Mouse (Mus musculus): ENCODE results near the gene Elmsan1. TPM values are rescaled to one million over a fixed set of nuclear protein-coding genes. Genes with fewer than 3 reads are reported as not detected.
A peak's percentile ranks its signal among the peaks of the same experiment; 100 is the strongest.

Gene Elmsan1
- total RNA-seq, 2 experiments from 2014 or later, result 12.3 to 13.5 TPM

DNA sequence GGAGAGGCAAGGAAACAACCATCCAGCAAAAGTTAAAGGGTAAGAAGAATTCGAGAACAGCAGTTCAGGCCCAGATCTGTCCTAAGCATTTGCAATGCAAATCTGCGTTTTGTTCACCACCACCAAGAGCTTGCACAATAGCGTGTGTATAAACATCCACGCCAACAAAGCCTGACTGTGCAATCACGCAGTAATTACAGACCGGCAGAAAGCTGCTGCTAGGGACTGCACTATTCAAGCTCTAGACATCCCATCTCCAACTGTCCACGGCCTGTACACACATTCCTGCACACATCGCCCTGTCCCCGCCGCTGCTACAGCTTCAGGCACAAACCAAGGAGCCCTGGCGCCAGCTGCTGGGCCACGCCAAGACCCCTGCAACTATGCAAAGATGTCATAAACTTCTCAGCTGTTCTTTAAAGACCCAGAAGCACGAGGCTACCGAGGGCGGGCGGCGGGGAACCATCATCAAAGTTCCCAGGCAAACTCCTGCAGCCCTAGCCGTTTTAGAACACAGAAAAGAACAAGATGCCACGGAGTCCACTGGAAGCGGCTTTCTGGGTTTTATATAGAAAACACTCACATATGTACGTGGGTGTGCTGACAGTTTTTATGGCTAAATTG, 1.1 kb downstream of the Elmsan1 start:
- intact Hi-C loops (cut with DNase I), result no loop called here
- DNase-seq (ENCODE audit: extremely low spot score in 1 of 2, low spot score in 2 of 2), result peak in 1 of 2 experiments; percentile 47

DNA sequence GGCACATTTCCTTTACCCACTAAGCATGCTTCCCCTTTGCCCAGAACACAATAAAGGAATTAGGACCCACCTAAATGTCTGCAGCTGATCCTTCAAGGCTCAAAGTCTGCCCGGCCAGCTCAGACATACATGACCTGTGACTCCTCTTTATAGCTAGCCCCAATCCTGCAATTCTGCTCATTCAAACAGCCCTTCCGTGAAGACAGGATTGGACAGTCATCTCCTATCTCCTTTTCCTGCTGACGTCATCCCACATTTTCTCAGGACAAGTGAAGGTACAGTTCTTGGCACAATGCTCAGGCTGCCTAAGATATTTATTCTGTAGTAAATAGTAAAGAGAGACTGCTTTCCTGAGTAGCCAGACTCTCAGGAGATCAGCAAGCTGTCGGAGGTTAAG, 1.6 kb downstream of the Elmsan1 start:
- no peak for DNase-seq (ENCODE audit: extremely low spot score in 1 of 2, low spot score in 2 of 2)
- intact Hi-C loops (cut with DNase I), result no loop called here

DNA sequence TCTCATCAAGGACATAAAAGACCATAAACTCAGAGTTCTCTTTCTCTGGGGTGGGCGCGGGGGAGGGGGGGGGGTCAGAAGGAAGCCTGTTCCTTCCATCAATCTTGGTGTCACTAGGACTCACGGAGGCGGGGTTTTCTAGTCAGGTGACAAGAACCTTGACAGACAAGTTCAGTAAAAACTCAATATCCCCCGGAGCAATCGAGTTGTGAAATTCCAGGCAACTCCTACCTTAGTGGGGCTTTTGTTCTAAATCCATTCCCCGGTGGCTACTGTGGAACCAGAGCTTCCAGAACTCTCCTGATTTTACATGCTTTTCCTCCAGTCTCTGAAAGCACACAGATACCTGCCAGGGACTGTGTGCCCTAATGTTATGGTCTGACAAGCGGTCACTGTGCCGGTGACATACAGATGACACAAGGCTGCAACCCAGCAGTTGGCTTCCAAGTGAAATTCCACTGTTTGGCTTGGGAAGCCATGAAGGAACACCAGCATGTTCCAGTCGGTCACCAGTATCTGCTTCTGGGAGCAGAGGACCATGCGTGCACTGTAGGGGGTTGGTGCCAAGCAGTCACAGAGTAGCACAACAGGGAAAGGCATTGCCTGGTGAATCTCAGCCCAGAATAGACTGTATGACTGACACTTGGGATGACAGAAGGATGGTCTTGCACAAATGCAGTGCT, 2.8 kb downstream of the Elmsan1 start:
- no peak for DNase-seq (ENCODE audit: extremely low spot score in 1 of 2, low spot score in 2 of 2)
- intact Hi-C loops (cut with DNase I), result no loop called here

DNA sequence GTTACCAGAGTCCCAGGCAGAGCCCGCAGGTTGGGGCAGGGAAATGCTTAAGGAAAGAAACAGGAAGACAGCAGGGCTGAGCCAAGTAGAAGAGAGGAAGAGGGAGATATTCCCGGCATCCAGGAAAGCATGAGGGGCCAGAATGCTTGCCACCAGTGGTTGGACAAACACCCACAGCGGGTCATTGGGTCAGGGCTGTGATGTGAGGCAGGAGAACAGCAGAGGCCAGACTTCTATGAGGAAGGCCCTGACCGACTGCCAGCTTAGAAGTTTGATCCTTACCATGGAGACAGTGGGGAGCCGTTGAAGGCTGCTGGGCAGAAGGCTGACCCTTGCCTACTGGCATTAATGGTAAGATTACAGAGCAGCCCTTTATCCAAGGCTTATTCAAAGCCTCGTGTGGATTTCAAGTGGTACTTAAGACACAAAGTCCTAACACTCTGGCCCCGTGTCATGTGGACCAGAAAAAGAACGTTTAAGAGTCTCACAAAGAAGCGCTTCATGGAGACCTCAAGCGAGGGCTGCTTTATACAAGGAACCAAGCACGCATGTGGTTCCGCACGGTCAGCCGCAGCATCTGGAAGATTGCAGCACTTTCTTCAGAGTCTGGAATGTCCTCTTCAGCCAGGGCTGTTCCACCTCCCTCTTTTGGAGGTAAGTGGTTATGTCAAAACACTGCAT, 4.0 kb downstream of the Elmsan1 start:
- intact Hi-C loops (cut with DNase I), result no loop called here
- peak in 1 of 2 experiments; percentile 44 for DNase-seq (ENCODE audit: extremely low spot score in 1 of 2, low spot score in 2 of 2)

DNA sequence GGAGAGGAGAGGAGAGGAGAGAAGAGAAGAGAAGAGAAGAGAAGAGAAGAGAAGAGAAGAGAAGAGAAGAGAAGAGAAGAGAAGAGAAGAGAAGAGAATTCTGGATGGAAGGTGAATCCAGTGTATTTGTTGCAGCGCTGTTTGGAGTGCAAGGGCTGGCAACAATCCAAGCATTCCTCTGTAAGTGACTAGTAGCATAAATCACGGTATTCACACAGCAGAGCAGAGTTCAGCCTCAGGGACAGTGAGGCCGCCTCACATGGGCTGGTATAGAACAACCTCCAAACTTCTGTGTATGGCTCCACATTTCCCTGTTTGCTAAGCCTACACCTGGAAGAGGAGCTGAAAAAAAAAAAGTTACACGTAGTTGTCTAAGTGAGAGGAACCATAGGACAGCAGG, 6.4 kb downstream of the Elmsan1 start:
- no peak for DNase-seq (ENCODE audit: extremely low spot score in 1 of 2, low spot score in 2 of 2)
- intact Hi-C loops (cut with DNase I), result no loop called here

DNA sequence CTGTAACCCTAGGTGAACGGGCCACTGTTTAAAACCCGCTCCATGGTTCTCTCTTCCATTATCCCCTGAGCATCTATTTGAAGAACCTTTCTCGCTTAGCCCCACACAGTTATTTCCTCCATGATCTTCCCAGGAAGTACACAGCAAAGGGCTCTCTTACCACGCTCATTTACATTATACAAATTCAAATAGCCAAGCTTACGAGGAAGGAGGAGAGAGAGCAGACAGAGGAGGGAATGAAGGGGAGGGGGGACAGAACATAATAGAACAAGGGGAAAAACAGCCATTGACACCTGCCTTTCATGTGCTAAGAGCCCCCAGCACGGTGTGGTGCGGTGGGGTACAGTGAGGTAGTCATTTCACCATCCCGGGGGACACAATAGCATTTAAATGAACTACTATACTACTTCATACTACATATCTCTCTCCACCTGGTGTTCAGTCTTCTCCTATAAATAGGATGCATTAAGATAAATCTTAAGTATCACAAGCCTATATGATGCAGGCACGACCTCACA, 7.6 kb downstream of the Elmsan1 start:
- intact Hi-C loops (cut with DNase I), result no loop called here
- no peak for DNase-seq (ENCODE audit: extremely low spot score in 1 of 2, low spot score in 2 of 2)

DNA sequence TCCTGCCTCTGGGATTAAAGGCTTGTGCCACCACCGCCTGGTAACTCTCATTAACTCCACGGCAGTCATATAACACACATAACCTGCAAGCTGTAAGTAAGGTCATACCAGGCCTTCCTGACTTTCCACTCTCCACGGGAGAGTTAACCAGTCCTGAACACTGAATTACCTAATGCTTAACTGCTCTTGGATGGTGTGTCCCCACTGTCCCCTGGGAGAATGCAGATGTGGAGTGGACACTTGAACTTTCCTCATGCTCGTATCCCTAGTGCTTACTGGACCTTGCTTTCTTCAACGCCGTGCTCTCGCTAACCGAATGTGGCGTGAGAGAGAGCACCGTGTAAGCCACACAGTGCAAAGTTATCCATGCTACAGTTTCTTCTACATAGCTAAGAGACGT, 8.4 kb downstream of the Elmsan1 start:
- intact Hi-C loops (cut with DNase I), result no loop called here

DNA sequence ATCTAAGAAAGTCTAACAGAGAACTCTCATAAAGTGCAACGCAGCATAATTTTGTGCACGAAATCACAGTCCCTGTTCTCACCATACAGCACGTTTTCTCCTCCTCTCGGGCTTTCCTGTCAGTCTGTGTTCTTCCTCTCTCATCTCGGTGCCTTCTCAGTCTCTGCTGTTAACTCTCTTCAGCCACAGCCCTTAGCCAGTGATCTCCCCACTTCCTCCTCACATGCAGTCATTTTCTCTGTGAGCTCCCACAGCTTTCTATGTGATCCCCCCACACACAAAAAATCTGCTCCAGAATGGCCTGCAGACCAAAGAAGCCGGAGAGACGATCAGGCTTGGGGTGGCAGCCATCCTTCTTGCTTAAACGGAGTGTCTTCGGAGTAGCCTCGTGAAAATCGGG, 9.6 kb downstream of the Elmsan1 start:
- no peak for DNase-seq (ENCODE audit: extremely low spot score in 1 of 2, low spot score in 2 of 2)

More for the DNA sequence above, 8.4 kb downstream of the Elmsan1 start:
- no peak for DNase-seq (ENCODE audit: extremely low spot score in 1 of 2, low spot score in 2 of 2)

DNA sequence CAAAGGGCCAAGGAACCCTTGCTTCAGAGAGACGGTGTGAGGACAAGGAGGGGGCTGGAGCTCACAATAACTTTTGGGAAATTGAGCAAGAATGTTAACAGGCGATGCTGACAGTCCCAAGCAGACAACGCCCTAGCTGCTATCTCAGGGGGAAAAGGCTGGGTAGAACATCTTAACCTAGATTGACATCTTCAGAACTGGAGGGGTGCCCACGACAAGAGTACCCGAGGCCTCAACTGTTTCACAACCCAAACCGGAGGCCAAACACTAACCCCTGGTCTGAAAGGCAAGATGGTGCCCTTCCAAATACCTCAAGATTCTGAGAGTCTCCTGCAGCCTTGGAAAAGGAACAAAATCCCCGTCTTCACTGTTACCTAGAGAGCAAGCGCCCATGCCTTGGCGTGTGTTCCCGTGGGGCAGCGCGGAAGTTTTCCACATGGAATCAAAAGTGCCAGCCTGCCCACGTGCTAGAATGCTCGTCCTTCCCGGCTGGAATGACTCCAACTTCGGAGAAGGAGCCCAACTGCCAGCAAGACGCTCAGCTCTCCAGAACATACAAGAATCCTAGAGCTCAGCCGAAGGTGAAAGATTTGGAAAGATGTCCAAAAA, 11.4 kb downstream of the Elmsan1 start:
- no peak for DNase-seq (ENCODE audit: extremely low spot score in 1 of 2, low spot score in 2 of 2)
- intact Hi-C loops (cut with DNase I), result no loop called here

More for the DNA sequence above, 9.6 kb downstream of the Elmsan1 start:
- intact Hi-C loops (cut with DNase I), result no loop called here

DNA sequence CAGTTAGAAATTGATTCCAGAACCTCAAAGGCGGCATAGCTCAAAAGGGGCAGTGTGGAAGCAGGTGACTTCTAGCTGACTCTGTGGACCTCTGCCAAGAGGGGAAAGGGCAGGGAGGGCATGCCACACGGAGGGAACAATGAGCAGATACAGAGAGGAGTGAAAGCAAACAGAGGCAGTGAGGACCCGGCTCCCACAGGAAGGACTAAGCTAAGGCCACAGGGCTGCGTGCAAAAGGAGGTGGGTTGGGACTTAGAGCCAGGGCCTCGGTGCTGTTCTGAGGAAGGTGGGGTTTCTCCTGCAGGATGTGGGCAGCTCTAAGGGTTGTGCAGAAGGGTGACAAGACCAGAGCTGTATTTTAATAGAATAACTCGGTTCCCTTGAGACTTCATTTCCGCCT, 12.2 kb downstream of the Elmsan1 start:
- DNase-seq (ENCODE audit: extremely low spot score in 1 of 2, low spot score in 2 of 2), result no peak
- intact Hi-C loops (cut with DNase I), result no loop called here

DNA sequence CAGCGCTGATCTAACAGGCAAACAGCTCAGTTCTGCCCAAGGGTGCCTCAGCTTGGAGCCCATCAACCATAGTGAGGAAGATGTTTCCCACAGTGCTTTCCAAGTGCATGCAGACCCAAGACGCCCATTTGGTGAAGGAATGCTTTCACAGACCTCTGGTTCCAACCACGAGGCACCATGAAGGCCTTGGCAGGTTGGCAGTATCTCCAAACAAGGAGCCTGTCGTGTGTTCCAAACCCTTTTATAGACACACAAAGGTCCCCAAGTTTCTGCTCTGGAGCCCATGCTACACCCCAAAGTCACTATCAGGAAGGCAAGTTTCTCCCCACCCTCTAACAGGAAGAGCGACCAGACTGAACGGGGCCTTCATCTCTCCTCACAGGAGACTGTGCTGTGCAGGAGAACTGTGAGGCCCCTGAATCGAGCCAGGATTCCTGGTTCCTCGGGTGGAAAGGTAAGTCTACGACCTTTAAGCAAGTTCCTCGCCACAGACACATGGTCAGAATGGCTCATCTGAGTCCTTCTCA, 13.0 kb downstream of the Elmsan1 start:
- intact Hi-C loops (cut with DNase I), result no loop called here
- no peak for DNase-seq (ENCODE audit: extremely low spot score in 1 of 2, low spot score in 2 of 2)

DNA sequence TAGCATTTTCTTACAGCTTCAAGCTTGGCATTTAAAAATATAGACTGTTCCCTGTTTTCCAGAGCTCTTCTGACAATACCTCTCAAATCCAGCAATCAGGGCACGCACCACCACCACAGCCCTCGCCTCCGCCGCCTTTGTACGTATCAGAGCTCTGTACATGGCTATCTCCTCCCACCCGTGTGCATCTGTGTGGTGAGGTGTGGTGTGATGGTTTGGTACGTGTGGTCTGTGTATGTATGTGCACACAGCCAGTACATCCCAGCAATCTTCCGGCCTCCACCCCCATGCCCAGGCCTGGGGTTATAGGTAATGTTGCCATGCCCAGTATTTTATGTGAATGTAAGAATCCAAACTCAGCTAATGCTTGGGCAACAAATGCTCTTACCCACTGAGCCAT, 14.0 kb downstream of the Elmsan1 start:
- intact Hi-C loops (cut with DNase I), result no loop called here
- DNase-seq (ENCODE audit: extremely low spot score in 1 of 2, low spot score in 2 of 2), result no peak

DNA sequence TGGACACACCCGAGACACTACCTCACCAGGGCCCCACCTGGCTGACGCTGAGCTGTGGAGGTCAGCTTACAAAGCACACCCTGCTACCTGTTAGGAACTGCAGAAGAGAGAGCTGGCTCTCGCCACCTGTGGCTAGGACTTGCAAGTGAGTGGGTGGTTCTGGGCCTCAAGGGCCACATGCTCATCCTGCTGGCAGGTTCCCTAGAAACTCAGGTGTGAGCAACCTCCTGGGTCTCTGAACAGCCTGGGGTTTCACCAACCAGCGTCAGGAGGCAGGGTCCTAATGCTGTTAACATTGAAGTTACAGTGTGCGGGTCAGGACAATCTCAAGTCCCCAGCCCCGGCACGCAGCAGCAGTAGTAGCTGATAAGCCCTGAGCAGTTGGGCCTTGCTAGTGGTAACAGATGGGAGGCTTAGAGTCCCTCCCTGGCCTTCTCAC, 14.9 kb downstream of the Elmsan1 start:
- DNase-seq (ENCODE audit: extremely low spot score in 1 of 2, low spot score in 2 of 2), result no peak
- intact Hi-C loops (cut with DNase I), result no loop called here

DNA sequence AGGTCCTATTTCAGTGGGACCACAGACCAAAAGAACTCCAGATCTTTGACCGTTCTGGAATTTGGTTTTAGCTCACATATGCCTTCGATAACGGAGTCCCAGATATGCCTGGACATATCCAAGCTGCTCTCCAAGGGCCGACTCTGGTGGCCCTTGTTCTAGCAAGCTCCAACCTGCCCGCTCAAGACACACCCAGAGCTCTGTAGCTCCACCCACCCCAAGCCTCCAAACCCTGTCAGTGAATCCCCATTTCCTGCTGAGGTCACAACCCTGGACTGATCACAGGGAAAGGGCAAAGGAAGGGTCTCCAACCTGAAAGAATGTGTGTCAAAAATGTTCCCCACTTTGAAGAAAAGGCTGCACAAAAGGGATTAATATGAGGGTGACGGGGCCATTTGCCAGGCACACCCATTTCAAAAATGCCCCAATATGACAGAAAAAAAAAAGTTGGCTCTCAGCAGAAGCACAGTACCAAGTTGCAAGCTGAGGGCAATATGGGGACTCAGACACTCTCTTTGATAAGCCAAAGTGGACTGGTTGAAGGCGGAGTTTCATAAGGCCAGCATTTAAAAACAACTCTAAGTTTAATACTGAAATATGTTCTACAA, 15.4 kb downstream of the Elmsan1 start:
- DNase-seq (ENCODE audit: extremely low spot score in 1 of 2, low spot score in 2 of 2), result no peak
- intact Hi-C loops (cut with DNase I), result no loop called here

DNA sequence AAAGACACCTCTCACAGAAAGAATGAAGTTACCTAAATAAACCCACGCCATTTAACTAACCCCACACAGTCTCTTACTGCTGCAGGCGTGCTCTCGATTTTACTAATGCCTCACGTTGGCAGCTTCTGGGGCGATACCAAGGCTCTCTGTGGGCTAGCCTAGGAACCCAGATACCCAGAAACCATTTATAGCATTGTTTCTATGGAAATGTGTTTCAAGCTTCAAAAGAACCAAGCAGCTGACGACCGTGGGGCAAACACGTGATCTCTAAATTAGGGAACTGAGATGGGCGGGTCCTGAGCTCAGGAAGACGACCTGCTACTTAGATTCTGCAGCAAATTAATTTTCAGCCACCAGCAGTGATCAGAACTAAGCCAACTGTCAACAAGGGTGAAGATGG, 16.1 kb downstream of the Elmsan1 start:
- intact Hi-C loops (cut with DNase I), result no loop called here
- DNase-seq (ENCODE audit: extremely low spot score in 1 of 2, low spot score in 2 of 2), result no peak

DNA sequence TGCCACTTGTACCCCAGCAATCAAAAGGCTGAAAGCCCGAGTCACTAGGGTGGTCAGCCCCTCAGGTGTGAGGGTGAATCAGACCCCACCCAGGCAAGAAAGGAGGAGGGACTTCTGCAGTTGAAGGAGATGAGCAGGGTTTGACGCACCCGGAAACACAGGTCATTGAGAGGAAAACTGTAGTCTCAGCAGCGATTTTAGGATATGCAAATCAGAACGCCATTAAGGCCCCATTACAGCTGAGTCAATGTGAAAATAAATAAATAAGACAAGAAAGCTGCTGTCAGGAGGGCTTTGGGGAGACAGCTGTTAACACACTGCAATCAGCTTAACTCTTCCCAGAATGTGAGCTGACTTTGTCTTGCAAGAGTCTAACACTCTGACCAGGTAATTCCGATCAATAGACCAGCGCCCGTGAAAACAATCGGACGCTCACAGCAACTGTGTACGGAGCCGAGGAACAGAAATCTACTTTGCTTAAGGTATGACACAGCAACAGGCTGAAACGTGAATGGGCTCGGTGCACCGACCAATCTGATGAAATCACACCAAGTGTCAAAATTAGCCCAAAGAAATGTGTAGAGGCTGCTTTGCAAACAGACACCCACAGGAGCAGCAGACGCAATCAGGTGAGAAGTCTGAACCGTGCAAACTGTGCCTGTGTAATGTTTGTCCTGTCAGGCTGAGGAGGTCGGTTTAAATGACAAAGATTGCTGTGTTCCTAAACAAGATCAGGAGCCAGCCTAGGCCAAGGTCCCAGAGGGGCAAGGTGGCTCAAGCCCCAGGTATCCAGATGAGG, 16.8 kb downstream of the Elmsan1 start:
- no peak for DNase-seq (ENCODE audit: extremely low spot score in 1 of 2, low spot score in 2 of 2)
- intact Hi-C loops (cut with DNase I), result no loop called here

DNA sequence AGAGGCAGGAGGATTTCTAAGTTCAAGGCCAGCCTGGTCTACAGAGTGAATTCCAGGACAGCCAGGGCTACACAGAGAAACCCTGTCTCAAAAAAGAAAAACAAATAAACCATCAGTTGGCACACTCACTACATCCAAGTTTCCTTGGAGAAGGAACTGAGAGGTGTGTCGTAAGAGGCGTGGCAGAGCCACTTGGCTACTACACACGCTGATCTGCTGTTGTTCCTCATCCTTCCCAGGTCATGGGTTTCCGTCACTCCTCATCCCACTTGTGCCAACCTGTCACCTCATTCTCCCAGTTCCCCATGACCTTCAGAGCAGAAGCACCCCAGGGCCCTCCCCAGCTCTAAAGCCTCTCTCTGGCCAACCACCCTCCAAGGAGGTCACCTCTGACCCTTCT, 17.5 kb downstream of the Elmsan1 start:
- intact Hi-C loops (cut with DNase I), result no loop called here

DNA sequence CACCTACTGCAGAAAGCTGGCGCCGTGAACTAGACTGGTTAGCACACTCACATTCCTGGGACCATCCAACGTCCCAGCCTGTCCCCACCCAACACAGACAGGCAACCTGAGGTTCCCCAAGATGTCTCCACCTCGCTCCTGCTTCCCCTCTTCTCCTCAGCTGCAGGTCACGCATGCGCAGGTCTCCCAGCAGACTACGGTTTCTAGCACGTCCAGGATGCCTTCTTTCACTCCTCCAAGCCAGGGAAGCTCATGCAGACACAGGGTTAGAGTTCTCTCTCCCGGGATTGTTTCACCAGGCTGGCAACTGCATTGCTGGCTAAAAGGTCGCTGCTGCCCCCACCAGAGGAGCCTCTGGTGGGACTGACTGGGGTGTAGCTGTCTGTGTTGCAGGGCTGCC, 19.8 kb downstream of the Elmsan1 start:
- intact Hi-C loops (cut with DNase I), result no loop called here
- no peak for DNase-seq (ENCODE audit: extremely low spot score in 1 of 2, low spot score in 2 of 2)

More for the DNA sequence above, 17.5 kb downstream of the Elmsan1 start:
- DNase-seq (ENCODE audit: extremely low spot score in 1 of 2, low spot score in 2 of 2), result no peak

Measured in left cerebral cortex, postnatal 10 days (tissue).